Mouse (Mus musculus): ENCODE measurements at regions not wholly inside any gene's neighbourhood (a gene's known extent, or its start where the extent isn't known, plus 50 kb on each side); places are given as distances from the start of the nearest gene placed in this dataset.
A peak's percentile ranks its signal among the peaks of the same experiment; 100 is the strongest.

- TF ChIP-seq POLR2A (IDR thresholded peaks at IDR 0.05; ENCODE audit: borderline replicate concordance, extremely low read depth, insufficient read depth, insufficient read length, poor library complexity, severe bottlenecking), result no peak
- no peak for TF ChIP-seq CTCF (IDR thresholded peaks at IDR 0.05; ENCODE audit: borderline replicate concordance, extremely low read depth, insufficient read depth, insufficient read length)
- no peak for DNase-seq (ENCODE audit: low read depth)
Observed at GRCm38 (mm10) chr11:45256019-45256418, 595.8 kb upstream of the Clint1 start.

GRCm38 (mm10) chr11:45262198-45262597, 589.7 kb upstream of the Clint1 start:
- TF ChIP-seq POLR2A (IDR thresholded peaks at IDR 0.05; ENCODE audit: borderline replicate concordance, extremely low read depth, insufficient read depth, insufficient read length, poor library complexity, severe bottlenecking) (no peak), CTCF (IDR thresholded peaks at IDR 0.05; ENCODE audit: borderline replicate concordance, extremely low read depth, insufficient read depth, insufficient read length) (no peak)
- DNase-seq (ENCODE audit: low read depth), result no peak

GRCm38 (mm10) chr11:45264001-45264400, 587.9 kb upstream of the Clint1 start:
- DNase-seq (ENCODE audit: low read depth), result no peak
- no peak for TF ChIP-seq POLR2A (IDR thresholded peaks at IDR 0.05; ENCODE audit: borderline replicate concordance, extremely low read depth, insufficient read depth, insufficient read length, poor library complexity, severe bottlenecking)
- TF ChIP-seq CTCF (IDR thresholded peaks at IDR 0.05; ENCODE audit: borderline replicate concordance, extremely low read depth, insufficient read depth, insufficient read length), result no peak

GRCm38 (mm10) chr11:45265171-45265988, 586.5 kb upstream of the Clint1 start:
- peak; percentile 31 for DNase-seq (ENCODE audit: low read depth)
- TF ChIP-seq CTCF (IDR thresholded peaks at IDR 0.05; ENCODE audit: borderline replicate concordance, extremely low read depth, insufficient read depth, insufficient read length) (no peak), POLR2A (IDR thresholded peaks at IDR 0.05; ENCODE audit: borderline replicate concordance, extremely low read depth, insufficient read depth, insufficient read length, poor library complexity, severe bottlenecking) (no peak)

GRCm38 (mm10) chr11:45265989-45266302, 585.9 kb upstream of the Clint1 start:
- peak; percentile 70 for DNase-seq (ENCODE audit: low read depth)
- no peak for TF ChIP-seq POLR2A (IDR thresholded peaks at IDR 0.05; ENCODE audit: borderline replicate concordance, extremely low read depth, insufficient read depth, insufficient read length, poor library complexity, severe bottlenecking)
- TF ChIP-seq CTCF (IDR thresholded peaks at IDR 0.05; ENCODE audit: borderline replicate concordance, extremely low read depth, insufficient read depth, insufficient read length), result no peak

GRCm38 (mm10) chr11:45269215-45269614, 582.6 kb upstream of the Clint1 start:
- DNase-seq (ENCODE audit: low read depth), result no peak
- no peak for TF ChIP-seq CTCF (IDR thresholded peaks at IDR 0.05; ENCODE audit: borderline replicate concordance, extremely low read depth, insufficient read depth, insufficient read length)
- TF ChIP-seq POLR2A (IDR thresholded peaks at IDR 0.05; ENCODE audit: borderline replicate concordance, extremely low read depth, insufficient read depth, insufficient read length, poor library complexity, severe bottlenecking), result no peak

GRCm38 (mm10) chr11:45271206-45271605, 580.6 kb upstream of the Clint1 start:
- DNase-seq (ENCODE audit: low read depth), result no peak
- TF ChIP-seq CTCF (IDR thresholded peaks at IDR 0.05; ENCODE audit: borderline replicate concordance, extremely low read depth, insufficient read depth, insufficient read length) (no peak), POLR2A (IDR thresholded peaks at IDR 0.05; ENCODE audit: borderline replicate concordance, extremely low read depth, insufficient read depth, insufficient read length, poor library complexity, severe bottlenecking) (no peak)

GRCm38 (mm10) chr11:45274446-45275119, 577.3 kb upstream of the Clint1 start:
- DNase-seq (ENCODE audit: low read depth), result peak; percentile 38
- TF ChIP-seq POLR2A (IDR thresholded peaks at IDR 0.05; ENCODE audit: borderline replicate concordance, extremely low read depth, insufficient read depth, insufficient read length, poor library complexity, severe bottlenecking) (no peak), CTCF (IDR thresholded peaks at IDR 0.05; ENCODE audit: borderline replicate concordance, extremely low read depth, insufficient read depth, insufficient read length) (no peak)

GRCm38 (mm10) chr11:45275170-45275569, 576.7 kb upstream of the Clint1 start:
- TF ChIP-seq CTCF (IDR thresholded peaks at IDR 0.05; ENCODE audit: borderline replicate concordance, extremely low read depth, insufficient read depth, insufficient read length) (no peak), POLR2A (IDR thresholded peaks at IDR 0.05; ENCODE audit: borderline replicate concordance, extremely low read depth, insufficient read depth, insufficient read length, poor library complexity, severe bottlenecking) (no peak)
- DNase-seq (ENCODE audit: low read depth), result peak; percentile 47

GRCm38 (mm10) chr11:45296772-45297171, 555.1 kb upstream of the Clint1 start:
- TF ChIP-seq CTCF (IDR thresholded peaks at IDR 0.05; ENCODE audit: borderline replicate concordance, extremely low read depth, insufficient read depth, insufficient read length) (no peak), POLR2A (IDR thresholded peaks at IDR 0.05; ENCODE audit: borderline replicate concordance, extremely low read depth, insufficient read depth, insufficient read length, poor library complexity, severe bottlenecking) (no peak)

GRCm38 (mm10) chr11:45311934-45312333, 539.9 kb upstream of the Clint1 start:
- DNase-seq (ENCODE audit: low read depth), result no peak
- TF ChIP-seq CTCF (IDR thresholded peaks at IDR 0.05; ENCODE audit: borderline replicate concordance, extremely low read depth, insufficient read depth, insufficient read length) (no peak), POLR2A (IDR thresholded peaks at IDR 0.05; ENCODE audit: borderline replicate concordance, extremely low read depth, insufficient read depth, insufficient read length, poor library complexity, severe bottlenecking) (no peak)

More at GRCm38 (mm10) chr11:45296772-45297171, 555.1 kb upstream of the Clint1 start:
- no peak for DNase-seq (ENCODE audit: low read depth)

Measured in brain, embryonic 14.5 days (tissue).